Mouse (Mus musculus) lung, postnatal 0 days (tissue): Measurements from ENCODE around the gene Rnf38. TPM values are rescaled to one million over a fixed set of nuclear protein-coding genes. Genes with fewer than 3 reads are reported as not detected.

Experiments
- ATAC-seq: fragments of 200-750 bp; cut with Nextera tagmentation; 2 replicates; pipeline ENCODE4 v1.8.0; 2017; ENCODE audit warnings: moderate library complexity
- DNase-seq: peaks from one replicate; pipeline ENCODE4 v3.0.0-alpha.2; 2016; ENCODE audit warnings: low spot score
- H3K27ac ChIP-seq: fragments of 300-500 bp; sonication (generic); 2 replicates; pipeline ENCODE4 v1.5.1; 2014; ENCODE audit warnings: antibody characterized with exemption, mild to moderate bottlenecking, low read length, mixed read lengths
- H3K27me3 ChIP-seq: fragments of 300-500 bp; sonication (generic); replicated peaks from 2 replicates; pipeline ENCODE4 v1.6.1; 2014; ENCODE audit warnings: low read length, mixed read lengths; ENCODE audit not compliant: insufficient read depth
- H3K36me3 ChIP-seq: fragments of 300-500 bp; sonication (generic); 2 replicates; pipeline ENCODE4 v1.6.1; 2014; ENCODE audit warnings: low read length, mixed read lengths; ENCODE audit not compliant: insufficient read depth
- H3K4me1 ChIP-seq: fragments of 300-500 bp; sonication (generic); 2 replicates; pipeline ENCODE4 v1.6.1; 2014; ENCODE audit warnings: antibody characterized with exemption, low read depth, low read length, mixed read lengths; ENCODE audit not compliant: insufficient read depth
- H3K4me2 ChIP-seq: fragments of 300-500 bp; sonication (generic); replicated peaks from 2 replicates; pipeline ENCODE4 v1.6.1; 2014; ENCODE audit warnings: low read depth, mild to moderate bottlenecking, low read length, moderate library complexity, mixed read lengths
- H3K4me3 ChIP-seq: fragments of 300-500 bp; sonication (generic); 2 replicates; pipeline ENCODE4 v1.5.1; 2014; ENCODE audit warnings: low read depth, low read length
- H3K9ac ChIP-seq: fragments of 300-500 bp; sonication (generic); replicated peaks from 2 replicates; pipeline ENCODE4 v1.6.1; 2014; ENCODE audit warnings: low read depth, mild to moderate bottlenecking
- H3K9me3 ChIP-seq: fragments of 300-500 bp; sonication (generic); 2 replicates; pipeline ENCODE4 v1.6.1; 2016; ENCODE audit warnings: low read length, mixed read lengths
- CTCF ChIP-seq: IDR thresholded peaks from 2 replicates; pipeline ENCODE4 v1.5.1; 2016; ENCODE audit warnings: antibody characterized with exemption, mild to moderate bottlenecking
- EP300 ChIP-seq: IDR thresholded peaks from 2 replicates; pipeline ENCODE4 v1.6.1; 2016; ENCODE audit warnings: antibody characterized with exemption, mild to moderate bottlenecking, control low read depth
- WGBS: fragments of 180-500 bp; shearing (Covaris S2); extraction: QIAGEN DNeasy Blood & Tissue Kit; methylation state at CpG from one replicate; pipeline ENCODE4 v1.1.7; 2014; 5-methylcytosine and 5-hydroxymethylcytosine counted together
- polyA plus RNA-seq: library from polyadenylated mRNA; unstranded; fragments of >200 nt; fragmentation: Nextera tagmentation; extraction: Ambion mirVana; gene quantifications from 2 replicates; pipeline ENCODE4 v1.2.1, GENCODE M21; 2015

Rnf38 gene
- 12.1 and 12.2 TPM in 2 replicates for polyA plus RNA-seq

GRCm38 (mm10) chr4:44233713-44234003 is at the start of gene Rnf38:
Gene Rnf38, minus strand, starts transcription at chr4:44233789.
- WGBS: 0% methylated on average over 7 of the region's 61 CpGs
- ATAC-seq (no peak), DNase-seq (no peak)
- peak within 1 kb of the TSS; percentile 84 for H3K9ac ChIP-seq
- peak within 1 kb of the TSS; percentile 97 for H3K27ac ChIP-seq
- no peaks in the 10 kb centered on the region for H3K9me3 ChIP-seq
- H3K4me3 ChIP-seq: peak within 1 kb of the TSS; percentile 86
- H3K4me1 ChIP-seq: peaks cover 10% of the 10 kb centered on the region; the same call in 1 of the 2 replicates
- H3K4me2 ChIP-seq: peak within 1 kb of the TSS; percentile 78
- H3K27me3 ChIP-seq: no peaks in the 10 kb centered on the region
- no peaks in the 10 kb centered on the region for H3K36me3 ChIP-seq
- no peak for TF ChIP-seq CTCF
- no peak for TF ChIP-seq EP300

DNA sequence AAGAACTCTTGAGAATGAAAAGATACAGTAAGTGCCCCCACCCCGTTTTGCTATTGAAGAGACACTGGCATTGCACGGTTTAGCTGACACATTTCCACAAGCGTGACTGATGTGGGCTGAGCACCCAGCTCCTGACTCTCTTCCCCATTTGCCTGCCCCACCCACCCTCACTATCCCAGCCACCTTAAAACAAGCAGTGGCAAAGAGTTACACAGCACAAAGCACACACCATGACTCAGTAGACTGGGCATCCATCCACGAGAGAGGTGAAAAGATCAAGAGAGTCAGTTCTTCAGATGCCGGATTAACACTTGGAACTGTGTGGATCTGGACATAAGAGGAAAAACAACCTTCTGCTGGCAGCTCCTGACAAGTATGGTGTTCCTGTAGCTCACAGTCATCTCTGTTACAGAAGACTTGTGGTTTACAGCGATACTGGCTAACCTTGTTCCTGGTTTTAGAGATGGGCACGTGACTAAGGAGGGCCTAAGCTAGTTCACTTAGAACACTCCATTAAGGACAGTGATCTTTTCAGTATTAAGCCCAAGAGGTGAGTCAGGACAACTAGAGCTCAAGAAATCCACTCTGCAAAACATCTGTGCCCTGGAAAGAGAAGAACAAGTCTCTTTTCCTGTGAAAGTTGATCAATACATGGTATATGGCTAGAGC is 48.1 kb upstream of the Rnf38 start:
- WGBS: 54% methylated on average over 7 of the region's 7 CpGs
- Histone ChIP-seq H3K36me3 (no peaks in the 10 kb centered on the region), H3K27me3 (no peaks in the 10 kb centered on the region), H3K4me1 (no peaks in the 10 kb centered on the region), H3K9ac (no peak overlapping the region), H3K4me3 (no peak overlapping the region), H3K4me2 (no peak overlapping the region), H3K9me3 (no peaks in the 10 kb centered on the region), H3K27ac (no peak overlapping the region)
- ATAC-seq (no peak), DNase-seq (peak; percentile 36)
- TF ChIP-seq CTCF (no peak), EP300 (no peak)

DNA sequence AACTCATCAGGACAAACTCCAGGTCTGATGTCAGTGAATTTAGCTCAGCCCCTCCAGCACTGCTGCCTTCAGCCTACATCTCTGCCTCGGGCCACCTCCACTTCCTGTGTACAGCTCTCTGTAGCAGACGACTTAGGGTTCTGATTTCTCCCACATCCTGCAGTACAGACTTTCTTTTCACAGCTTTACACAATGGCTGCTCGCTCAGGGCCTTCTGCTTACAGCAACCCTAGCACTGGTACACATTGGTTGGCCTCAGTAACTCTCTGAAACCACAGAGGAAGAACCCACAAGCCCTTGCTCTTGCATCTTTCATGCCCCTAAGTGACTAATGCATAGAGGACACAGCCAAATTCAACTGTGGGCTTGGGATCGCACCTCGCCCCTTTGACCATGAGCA is 37.5 kb upstream of the Rnf38 start:
- H3K4me2 ChIP-seq: no peak overlapping the region
- no peak for DNase-seq
- no peak overlapping the region for H3K4me3 ChIP-seq
- WGBS: 57% methylated on average over 5 of the region's 5 CpGs
- no peak overlapping the region for H3K27ac ChIP-seq
- H3K9ac ChIP-seq: no peak overlapping the region
- H3K36me3 ChIP-seq: no peaks in the 10 kb centered on the region
- H3K27me3 ChIP-seq: no peaks in the 10 kb centered on the region
- ATAC-seq: no peak
- TF ChIP-seq CTCF: no peak
- no peak for TF ChIP-seq EP300
- H3K9me3 ChIP-seq: no peaks in the 10 kb centered on the region
- H3K4me1 ChIP-seq: no peaks in the 10 kb centered on the region

DNA sequence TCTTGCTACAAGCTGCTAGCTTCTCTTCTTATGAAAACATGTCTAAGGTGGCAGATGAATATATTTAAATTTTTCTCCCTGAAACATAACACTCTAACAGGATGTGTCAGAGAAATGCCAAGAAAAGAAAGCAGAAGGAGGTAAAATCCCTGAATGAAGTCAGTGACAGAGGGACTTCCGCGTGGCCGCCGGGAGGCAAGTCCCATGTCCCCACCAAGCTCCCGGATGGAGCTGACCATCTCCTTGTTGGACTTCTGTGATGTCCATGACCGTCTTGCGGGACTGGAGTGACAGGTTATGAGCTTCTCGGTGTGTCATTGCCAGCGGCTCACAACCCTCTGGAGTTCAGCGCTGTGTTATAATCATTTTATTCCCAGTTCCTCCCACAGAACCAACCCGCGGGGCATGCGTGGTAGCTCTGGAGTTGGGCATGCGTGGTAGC is 35.8 kb upstream of the Rnf38 start:
- DNase-seq: no peak
- Histone ChIP-seq H3K4me2 (no peak overlapping the region), H3K36me3 (no peaks in the 10 kb centered on the region), H3K9me3 (no peaks in the 10 kb centered on the region), H3K4me1 (no peaks in the 10 kb centered on the region), H3K9ac (no peak overlapping the region), H3K27ac (no peak overlapping the region), H3K27me3 (no peaks in the 10 kb centered on the region), H3K4me3 (no peak overlapping the region)
- TF ChIP-seq EP300 (no peak), CTCF (no peak)
- ATAC-seq: no peak
- 86% methylated on average over 14 of the region's 14 CpGs for WGBS

DNA sequence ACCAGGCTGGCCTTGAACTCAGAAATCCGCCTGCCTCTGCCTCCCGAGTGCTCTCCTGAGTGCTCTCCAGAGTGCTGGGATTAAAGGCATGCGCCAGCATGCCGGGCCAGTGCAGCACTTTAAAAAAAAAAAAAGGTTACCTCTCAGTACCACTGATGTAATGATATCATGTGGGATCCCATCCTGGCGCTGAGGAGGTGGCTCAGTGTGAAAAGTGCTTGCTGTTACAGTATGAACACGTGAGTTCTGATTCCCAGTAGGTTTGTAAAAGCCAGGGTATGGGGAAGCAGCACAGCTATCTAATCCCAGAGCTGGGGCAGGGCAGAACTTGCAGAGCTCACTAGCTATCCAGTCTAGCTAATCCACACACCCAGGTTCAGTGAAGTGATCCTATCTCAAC is 33.8 kb upstream of the Rnf38 start:
- WGBS: 73% methylated on average over 6 of the region's 6 CpGs
- Histone ChIP-seq H3K36me3 (no peaks in the 10 kb centered on the region), H3K4me3 (no peak overlapping the region), H3K27ac (no peak overlapping the region), H3K4me1 (no peaks in the 10 kb centered on the region), H3K27me3 (no peaks in the 10 kb centered on the region), H3K9ac (no peak overlapping the region), H3K9me3 (no peaks in the 10 kb centered on the region), H3K4me2 (no peak overlapping the region)
- no peak for DNase-seq
- no peak for TF ChIP-seq CTCF
- no peak for TF ChIP-seq EP300
- ATAC-seq: no peak

- WGBS: 46% methylated on average over 3 of the region's 3 CpGs
- H3K36me3 ChIP-seq: no peaks in the 10 kb centered on the region
- TF ChIP-seq CTCF (no peak), EP300 (no peak)
- no peak overlapping the region for H3K4me2 ChIP-seq
- H3K27ac ChIP-seq: no peak overlapping the region
- H3K27me3 ChIP-seq: no peaks in the 10 kb centered on the region
- ATAC-seq (no peak), DNase-seq (no peak)
- no peak overlapping the region for H3K4me3 ChIP-seq
- no peaks in the 10 kb centered on the region for H3K4me1 ChIP-seq
- no peaks in the 10 kb centered on the region for H3K9me3 ChIP-seq
- H3K9ac ChIP-seq: no peak overlapping the region
These were observed 31.9 kb upstream of the Rnf38 start for GRCm38 (mm10) chr4:44265500-44265899.

DNA sequence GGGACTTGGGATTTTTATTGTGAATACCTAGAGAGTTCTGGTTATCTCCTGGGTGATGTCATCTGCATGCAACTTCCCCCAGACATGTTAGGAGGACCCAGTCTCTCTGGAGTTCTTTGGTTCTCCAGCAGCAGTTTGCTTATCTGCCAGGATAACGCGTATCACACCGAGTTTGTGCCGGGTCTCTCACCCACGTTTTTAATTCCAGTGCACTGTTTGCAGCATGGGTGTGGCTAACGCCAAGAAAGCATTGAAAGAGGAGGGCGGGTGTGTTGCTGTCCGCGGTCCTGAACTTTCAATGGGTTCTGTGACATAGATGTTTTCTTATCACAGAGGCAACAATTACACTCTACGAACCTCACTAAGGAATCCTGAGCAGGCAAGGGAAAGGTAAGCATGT is 26.7 kb upstream of the Rnf38 start:
- no peak for TF ChIP-seq EP300
- no peak for TF ChIP-seq CTCF
- ATAC-seq: no peak

More for the DNA sequence above, 26.7 kb upstream of the Rnf38 start:
- no peak overlapping the region for H3K4me3 ChIP-seq
- no peaks in the 10 kb centered on the region for H3K4me1 ChIP-seq
- no peaks in the 10 kb centered on the region for H3K27me3 ChIP-seq
- H3K36me3 ChIP-seq: no peaks in the 10 kb centered on the region
- peak; percentile 74 for DNase-seq
- 2% methylated on average over 10 of the region's 10 CpGs for WGBS
- H3K9me3 ChIP-seq: no peaks in the 10 kb centered on the region
- no peak overlapping the region for H3K9ac ChIP-seq
- no peak overlapping the region for H3K27ac ChIP-seq
- H3K4me2 ChIP-seq: no peak overlapping the region
